Mouse (Mus musculus) fat pad, adult 2 months (tissue): ENCODE measurements around the gene Slc6a18.
"Not testable (repeated sequence)": the region's sequence is repeated elsewhere in the genome, so short reads cannot be mapped to it uniquely, and the experiment has no call there.

Source experiments
- DNase-seq: peaks from one replicate; pipeline ENCODE4 v3.0.0-alpha.2; 2011; ENCODE audit warnings: low read depth, low spot score; ENCODE audit errors: extremely low read depth

The Slc6a18 gene

DNA sequence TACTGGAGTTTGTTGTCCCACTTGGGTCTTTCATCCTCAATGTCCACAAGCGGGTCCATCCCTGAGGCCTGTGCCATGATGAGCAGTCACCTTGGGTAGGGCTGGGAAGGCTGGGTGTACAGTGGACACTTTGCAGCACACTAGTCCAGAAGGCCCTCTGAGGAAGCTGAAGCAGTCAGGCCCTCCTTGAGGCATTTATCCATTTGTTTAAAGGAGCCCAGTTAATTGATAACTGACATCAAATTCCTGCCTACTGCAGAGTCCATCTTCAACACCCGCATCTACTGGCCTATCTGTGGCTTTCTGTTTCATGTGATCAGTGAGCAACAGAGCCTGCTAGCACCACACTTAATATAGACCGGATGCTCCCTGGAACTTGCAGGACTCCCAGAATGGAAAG, at the start of gene Slc6a18:
Gene Slc6a18 (minus strand): TSS at position 171 of the 400 bp plus-strand sequence.
- no peak for DNase-seq

DNA sequence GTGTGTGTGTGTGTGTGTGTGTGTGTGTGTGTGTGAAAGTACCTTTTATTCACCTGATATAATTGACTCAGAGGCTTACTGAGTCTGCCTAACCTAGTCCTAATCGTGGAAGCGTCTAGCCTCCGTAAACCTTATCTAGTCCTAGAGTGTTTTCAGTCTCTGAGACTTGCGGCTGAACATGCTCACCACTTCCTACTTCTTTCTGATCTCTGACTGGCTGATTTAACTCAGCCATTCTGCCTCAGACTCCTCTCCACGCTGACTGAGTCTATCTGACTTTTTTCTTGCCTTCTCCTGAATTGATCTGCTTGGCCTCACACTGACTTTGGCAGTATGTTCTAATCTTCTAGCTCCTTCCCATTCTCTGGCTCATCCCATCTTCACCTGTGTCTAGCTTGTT, 47.5 kb upstream of the Slc6a18 start:
- no peak for DNase-seq

DNA sequence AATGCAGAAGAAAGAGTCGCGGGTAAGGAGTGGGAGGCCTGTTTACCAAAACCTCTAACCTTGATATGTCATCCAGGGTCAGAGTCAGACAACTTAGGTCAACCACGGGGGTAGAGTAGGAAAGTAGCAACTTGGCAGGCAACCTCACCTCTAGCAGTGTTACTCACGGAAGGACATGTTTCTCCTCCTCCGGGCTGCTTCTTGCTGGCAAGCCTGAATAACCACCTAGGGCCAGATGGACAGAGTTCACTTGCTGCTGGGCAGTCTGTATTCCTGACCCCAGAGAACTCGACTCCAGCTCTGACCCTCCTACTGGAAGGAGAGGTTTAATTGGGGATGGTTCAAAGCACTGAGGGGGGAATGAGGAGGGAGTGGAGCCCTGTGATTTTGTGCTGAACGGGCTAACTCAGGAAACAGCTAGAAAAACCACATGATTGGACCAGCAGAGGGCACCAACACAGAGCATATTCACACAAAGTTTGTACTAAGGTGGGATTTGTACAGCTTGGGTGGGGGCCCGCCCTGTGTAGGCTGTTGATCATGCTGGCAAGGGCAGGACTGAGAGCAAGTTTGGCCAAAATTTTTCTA, 45.4 kb upstream of the Slc6a18 start:
- no peak for DNase-seq

DNA sequence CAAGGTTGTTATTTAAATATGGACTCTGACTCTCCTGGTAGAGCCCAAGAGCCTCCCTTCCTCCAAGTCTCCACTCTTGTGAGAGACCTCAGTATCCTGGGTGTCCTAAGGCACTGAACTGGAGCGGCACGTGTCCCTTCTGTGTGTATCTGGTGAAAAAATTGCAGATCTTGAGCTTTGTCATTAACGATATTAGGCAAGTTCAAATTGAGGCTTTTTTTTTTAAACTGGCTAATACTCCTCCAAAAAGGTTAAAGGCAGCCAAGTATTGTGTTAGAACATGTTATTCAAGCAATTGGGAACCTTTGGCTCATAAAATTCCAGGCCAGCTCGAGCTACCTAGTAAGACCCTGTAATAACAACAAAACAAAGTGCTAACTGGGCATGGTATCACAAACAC, 42.4 kb upstream of the Slc6a18 start:
- no peak for DNase-seq

DNA sequence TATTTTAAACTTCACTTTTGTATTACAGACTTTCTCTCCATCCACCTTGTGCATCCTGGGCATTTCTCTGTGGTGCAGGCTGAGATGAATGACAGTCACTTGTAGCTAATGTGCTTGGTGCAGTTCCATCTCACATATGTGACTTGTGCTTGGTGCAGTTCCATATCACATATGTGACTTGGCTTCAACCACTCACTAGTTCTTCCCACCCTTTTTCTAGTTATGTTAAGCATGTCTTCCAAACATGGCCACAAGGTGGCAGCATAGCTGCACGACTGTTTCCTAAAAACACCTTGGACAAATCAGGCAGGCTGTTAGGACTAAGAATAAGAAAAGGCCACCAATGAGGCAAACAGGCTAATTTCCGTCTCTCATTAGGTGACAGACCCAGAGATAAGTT, 40.4 kb upstream of the Slc6a18 start:
- no peak for DNase-seq

DNA sequence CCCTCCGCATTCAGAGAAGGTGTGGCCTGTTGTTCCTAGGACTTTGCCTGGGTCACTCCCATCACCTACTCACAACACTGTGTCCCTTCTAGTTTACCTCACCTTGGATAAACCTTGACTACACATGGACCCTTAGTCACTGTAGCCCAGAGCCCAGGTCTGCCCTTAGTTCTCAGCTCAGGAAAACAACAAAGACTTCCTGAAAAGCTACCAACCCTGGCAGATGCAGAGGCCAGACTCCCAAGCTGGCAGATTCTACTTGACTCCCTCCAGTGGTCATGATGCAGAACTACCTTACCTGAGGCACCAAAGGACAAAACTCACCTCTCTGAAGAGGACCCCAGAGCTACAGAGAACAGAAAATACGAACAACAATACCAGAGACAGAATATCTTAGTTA, 36.2 kb upstream of the Slc6a18 start:
- DNase-seq = no peak

DNA sequence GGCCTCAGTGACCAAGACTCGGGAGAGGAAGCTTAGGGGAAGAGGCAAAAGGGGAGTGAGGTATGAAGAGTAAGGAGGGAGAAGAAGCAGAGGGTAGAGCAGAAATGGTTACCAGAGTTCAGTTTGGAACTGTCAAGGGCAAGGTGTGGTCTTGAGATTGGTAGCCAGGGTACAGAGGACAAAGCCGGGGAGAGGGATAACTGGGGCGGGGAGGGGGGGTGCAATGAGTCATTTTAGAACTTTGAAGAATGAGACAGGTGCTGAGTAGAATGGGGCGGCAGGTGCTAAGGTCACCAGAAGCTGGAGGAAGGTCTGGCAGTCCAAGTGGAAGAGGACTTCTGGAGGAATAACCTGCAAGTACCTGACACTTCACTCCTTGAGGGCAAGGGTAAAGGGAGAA, 35.4 kb upstream of the Slc6a18 start:
- DNase-seq = no peak

DNA sequence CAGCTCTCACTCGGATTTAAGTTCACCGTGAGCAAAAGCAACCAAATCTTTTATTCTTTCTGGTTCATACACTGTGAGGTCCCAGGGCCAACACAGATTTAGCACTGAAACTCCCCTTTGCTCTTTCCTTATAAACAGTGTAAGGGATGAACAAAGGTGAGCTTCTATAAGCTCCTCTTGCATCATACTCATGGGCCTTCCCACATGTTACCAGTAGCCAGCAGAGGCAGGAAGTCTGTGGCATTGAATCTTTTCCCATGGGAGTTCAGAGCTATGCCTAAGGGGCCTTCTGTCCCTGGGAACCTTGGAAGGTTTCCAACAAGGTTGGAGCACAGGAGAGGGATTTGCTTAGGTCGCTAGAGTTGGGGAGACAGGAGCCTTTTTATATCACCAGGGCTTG, 34.4 kb upstream of the Slc6a18 start:
- DNase-seq = no peak

DNA sequence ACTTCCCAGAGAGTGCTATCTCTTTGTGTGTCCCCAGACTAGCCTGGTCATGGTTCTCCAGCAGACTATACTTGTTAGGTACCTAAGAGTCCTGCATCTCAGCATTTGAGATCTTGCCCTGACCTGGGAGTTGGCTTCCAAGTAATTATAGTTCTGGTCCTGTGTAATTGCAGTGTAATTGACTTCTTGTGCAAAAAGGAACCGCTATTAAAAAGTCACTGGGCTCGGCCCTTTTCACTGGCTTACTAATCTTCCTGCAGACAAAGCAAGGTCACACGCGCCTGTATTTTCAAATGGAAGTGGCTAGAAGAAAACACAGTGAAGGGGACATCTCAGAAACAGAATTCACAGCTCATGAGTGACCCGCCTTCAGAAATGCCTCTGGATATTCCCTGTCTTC, 34.0 kb upstream of the Slc6a18 start:
- no peak for DNase-seq

DNA sequence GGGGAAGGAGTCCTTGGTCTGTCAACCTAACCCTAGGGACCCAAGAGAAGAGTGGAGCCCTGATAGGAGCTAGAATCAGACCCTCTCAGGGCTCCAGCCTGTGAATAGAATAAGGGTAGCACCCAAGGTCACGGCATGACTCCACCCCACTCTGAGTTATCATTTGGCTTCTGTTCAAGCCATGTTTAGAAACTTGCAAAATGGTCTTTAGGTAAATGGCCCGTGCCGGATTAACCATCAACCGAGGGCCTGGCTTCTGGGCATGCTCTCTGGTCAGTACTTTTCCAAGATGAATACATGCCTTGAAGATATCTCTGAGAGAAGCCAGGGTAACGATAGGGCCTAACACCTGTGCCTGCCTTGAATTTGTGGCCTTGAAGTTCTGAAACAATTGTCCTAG, 33.4 kb upstream of the Slc6a18 start:
- DNase-seq = no peak

DNA sequence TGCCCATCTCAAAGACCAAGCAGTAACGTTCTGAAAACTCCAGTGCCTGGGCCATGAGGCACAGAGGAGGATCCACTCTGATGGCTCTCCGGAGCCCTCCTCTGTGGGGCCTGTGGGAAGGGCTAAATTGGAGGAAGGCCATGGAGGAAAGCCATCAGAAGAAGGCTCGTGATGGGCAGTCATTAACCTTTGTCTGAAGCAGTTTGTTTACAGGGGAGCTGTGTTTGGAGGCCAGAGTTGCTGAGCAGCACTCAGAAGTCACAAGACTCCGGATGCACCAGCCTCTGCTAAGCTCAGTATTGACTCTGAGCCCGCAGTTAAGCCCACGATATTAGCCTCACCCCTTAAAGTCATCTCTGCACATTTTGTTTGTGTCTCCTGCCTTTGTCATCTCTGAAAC, 31.7 kb upstream of the Slc6a18 start:
- DNase-seq = no peak

DNA sequence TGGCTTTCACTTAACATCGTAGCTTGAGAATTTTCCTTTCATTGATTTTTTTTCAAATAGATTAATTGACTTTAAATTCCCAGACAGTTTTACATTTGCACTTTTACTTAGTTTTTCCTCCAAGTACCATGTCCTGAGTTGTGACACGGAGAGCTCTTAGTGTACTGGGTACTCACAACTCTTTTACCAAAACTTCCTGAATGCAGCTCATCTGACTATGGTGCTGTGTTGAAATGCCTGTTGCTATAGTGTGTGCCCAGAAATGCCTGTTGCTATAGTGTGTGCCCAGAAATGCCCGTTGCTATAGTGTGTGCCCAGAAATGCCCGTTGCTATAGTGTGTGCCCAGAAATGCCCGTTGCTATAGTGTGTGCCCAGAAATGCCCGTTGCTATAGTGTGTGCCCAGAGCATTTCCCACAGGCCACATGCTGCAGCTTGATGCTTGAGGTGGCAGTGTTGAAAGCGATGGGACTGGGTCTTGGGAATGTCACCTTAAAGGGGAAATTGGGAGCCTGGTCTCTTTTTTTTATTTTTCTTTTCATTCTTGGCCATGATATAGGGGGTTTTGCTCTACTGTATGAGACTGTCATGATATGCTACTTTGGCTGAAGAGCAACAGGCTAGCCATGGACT, 27.0 kb upstream of the Slc6a18 start, which contains the start of gene Slc6a19:
Gene Slc6a19 (minus strand): TSS at position 172 of the 632 bp plus-strand sequence.
- no peak for DNase-seq

DNA sequence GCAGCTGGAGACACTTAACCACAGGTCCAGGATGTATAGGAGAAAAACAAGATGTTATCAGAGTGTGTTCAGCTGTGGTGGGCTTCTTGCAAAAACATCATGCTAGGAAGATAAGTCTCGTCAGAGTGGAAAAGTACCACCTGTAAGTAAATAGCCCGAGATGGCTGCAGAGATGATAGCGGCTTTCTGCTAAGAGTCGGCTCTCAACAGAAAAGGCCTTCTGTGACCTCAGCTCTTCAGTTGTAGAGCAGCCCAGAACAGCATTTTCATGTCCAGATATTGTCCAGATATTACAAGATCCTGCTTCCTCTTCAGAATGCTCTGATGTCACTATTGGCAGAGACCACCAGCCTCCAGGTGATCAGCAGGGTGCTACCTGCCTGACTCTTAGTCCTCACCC, 25.7 kb upstream of the Slc6a18 start:
- not testable (repeated sequence) for DNase-seq

DNA sequence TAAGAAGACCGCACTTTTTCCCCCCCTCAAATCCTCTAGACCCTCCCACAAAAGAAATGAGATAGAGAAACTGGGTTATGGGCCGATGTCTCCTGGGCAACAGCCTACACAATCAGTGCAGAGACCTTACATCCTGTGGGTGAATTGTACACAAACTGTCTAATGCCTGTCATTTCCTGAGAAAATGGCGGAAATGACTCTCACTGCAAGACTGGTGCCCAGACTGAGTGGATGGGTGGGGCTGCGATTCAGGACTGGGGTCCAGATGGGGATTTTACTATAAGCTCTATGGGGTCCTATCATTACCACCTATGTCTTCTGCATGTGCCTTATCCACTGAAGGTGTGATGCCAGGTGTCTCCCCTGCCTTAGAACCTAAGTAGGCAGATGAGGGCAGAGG, 25.0 kb upstream of the Slc6a18 start:
- DNase-seq = no peak

DNA sequence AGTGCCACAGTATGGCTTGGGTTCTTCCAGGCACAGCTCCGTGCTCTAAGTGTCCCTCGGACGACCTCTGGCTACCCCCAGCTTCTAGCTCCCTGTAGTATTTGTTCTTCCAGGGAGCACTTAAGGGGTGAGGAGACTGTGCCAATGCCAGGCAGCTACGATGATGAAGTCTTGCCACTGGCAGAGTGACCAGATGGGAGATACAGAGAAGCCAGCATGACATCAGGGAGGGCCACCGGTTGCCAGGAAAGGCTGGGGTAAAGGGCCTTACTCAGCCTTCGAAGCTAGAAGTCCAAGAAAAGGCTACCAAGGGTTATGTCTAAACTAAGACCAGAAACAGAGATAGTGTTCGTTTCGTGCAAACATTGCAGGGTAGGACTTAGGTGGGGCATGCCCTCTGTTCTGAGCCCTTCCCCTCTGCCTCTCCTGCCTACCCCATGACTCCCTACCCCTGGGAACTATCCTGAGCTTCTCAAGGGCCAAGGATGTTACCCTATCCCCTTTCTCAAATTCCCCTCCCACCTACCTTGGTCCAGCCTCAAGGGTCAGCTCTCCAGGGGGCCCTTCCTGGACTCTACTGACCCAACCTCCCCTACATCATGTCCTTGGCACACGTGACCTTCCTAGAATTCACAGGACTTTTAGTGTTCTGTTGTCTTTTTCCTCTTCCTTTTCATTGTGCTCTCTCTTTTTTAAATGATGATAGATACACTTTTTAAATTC, 23.5 kb upstream of the Slc6a18 start:
- DNase-seq = no peak

DNA sequence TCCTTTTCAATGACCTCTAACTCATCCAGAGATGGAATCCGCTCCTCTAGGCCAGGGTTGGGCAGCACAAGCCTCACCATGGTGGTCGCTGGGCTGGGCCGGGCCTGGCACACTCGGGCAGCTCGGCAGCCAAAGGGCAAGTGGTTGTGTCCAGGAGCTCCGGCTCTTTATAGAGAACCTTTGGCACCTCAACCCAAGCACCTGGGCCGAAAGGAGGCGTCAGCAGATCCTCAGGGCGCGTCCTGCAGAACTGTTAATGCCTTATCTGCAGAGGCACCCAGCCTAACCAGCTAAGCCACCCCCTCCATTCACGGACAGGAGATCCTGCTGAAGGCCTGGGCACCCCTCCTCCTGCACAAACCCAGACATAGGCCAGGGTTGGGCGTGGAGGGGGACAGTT, 22.7 kb upstream of the Slc6a18 start:
- DNase-seq = no peak

DNA sequence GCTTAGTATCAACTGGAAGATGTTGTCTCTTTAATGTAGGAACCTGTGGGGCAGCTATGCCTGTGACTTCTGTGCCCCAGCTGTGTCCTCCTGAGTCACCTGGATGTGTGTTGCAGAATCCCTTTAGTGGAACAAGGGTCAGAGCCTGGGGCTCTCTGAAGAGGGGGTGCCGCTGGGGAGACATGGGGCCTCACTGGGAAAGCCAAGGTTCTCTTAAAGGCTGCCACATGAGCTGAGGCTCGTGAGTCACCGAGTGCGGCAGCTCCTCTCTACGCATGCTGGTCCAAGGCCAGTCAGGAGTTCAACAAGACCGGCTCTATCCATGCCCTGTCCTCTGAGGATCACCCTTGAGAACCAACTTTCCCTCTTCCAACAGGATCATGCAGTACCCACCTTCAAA, 21.9 kb upstream of the Slc6a18 start:
- no peak for DNase-seq

DNA sequence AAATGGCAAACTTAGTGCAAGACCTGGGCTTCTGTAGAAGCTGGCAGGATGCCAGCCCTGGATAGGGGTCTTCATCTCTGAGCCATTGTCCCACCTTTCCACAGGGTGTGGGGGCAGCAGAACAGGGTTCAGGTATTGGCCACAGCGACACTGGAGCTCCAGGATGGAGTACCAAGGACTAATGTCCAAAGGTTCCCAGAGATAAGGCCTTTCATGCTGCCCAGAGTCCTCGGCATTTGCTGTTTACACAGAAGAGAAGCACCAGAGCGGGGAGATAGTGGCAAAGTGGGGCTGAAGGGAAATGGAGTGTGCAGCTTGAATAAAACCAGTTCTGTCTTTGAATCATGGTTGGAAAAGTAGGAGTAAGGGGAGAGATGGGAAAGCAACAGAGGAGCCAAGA, 18.7 kb upstream of the Slc6a18 start:
- no peak for DNase-seq

DNA sequence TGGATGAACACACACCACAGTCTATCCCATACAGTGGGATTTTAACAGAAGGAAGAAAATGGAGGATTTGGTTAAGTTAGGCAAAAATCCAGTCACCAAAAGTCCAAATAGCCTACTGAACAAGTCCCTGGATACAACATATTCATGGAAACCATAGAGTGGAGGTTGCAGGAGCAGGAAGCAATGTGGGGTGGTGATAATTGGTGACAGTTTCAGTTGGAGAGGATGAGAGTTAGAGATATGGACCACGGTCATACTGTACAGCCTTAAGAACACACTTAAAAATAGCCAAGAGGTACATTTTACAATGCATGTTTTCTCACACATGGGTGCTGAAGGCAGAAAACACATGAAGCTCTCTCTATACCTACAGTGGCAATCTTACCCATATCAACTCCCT, 17.1 kb upstream of the Slc6a18 start:
- DNase-seq = no peak

DNA sequence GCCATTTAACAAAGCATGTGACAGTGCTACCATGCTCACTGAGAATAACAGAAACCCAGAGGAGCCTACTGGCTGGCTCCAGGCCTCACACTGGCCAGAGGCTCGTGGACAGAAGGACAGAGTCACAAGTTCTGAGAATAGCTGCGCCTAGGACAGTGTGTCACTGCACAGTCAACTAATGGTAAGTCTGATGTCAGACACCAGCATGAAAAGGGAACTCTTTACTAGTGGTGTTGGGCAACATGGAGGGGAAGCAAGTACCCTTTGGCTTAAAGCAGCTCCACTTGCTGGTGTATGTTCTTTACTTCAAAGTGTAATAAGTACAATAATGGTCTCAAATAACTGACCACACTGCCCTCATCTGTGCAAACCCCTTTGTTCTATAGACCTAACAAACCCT, 15.5 kb upstream of the Slc6a18 start:
- no peak for DNase-seq

DNA sequence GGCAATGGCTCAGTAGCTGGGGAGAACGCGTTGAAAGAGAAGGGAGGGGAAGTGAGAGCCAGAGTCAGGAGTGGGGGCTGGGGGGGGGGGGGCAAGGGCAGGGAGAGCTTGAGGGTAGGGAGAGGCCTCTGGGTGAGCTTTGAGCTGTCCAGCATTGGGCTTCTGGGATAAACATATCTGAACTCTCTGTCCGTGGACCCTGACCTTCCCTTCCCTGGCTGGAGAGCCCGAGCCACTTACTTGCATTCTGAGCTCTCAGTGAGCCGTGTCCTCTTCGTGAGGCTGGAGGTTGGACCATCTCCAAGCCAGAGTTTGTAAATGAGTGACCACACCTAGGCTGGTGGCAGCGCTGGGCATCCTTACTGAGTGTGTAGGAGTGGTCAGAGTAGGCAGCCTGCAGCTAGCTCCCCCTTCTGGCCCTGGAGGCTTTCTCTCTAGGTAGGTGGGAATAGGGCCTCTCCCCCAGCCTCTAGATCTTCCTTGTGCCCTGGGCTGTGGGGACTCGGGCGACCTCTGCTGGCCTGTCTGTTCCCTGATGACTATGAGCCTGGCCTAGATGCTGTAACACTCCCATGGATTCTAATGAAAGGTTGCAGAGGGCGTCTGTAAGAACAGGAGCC, 14.5 kb upstream of the Slc6a18 start:
- DNase-seq = no peak

DNA sequence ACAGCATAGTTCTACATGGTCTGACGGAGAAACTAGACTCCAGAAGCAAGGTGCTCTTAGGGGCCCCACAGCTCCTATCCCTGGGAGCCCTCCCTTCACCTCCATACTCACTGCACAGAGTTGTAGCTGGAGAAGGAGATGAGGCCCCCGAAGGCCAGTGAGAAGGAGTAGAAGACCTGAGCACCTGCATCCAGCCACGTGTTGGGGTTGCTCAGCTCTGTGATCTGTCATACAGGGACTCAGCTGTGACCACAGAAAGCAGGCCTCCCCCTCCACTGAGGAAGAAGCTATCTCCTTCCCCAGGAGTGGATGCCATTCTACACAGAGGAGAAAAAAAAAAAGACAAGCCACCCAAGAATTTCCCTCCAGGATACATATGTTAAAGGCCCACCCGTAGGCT, 11.1 kb upstream of the Slc6a18 start:
- DNase-seq = no peak
